Mouse (Mus musculus): Measurements from ENCODE around the gene Ptprd.

- no peak for TF ChIP-seq POLR2A (IDR thresholded peaks at IDR 0.05; ENCODE audit: insufficient read depth, low read depth, low read length)
- TF ChIP-seq CTCF (IDR thresholded peaks at IDR 0.05; ENCODE audit: insufficient read depth, low read depth, low read length), result no peak
These were observed 1298.1 kb downstream of the Ptprd start for GRCm38 (mm10) chr4:76913532-76914150.

Data from olfactory bulb, adult 2 months (tissue).